Mouse (Mus musculus): ENCODE data around the gene Ndufc2. TPM values are rescaled to one million over a fixed set of nuclear protein-coding genes. Genes with fewer than 3 reads are reported as not detected.

Ndufc2 gene
- polyA plus RNA-seq, 1 experiment from 2014 or later, result 359 TPM

Other genes with a start within 250 kb of the Ndufc2 start
- gene Usp35, start 68.0 kb upstream of the Ndufc2 start, polyA plus RNA-seq (2015; fragmentation: Nextera tagmentation; extraction: Ambion mirVana), result 1.5 and 1.9 TPM in 2 replicates
- 3.8 and 4.2 TPM in 2 replicates for gene Kctd21, start 67.7 kb upstream of the Ndufc2 start, polyA plus RNA-seq (2015; fragmentation: Nextera tagmentation; extraction: Ambion mirVana)
- 49.3 and 51.7 TPM in 2 replicates for gene Alg8, start 28.4 kb upstream of the Ndufc2 start, polyA plus RNA-seq (2015; fragmentation: Nextera tagmentation; extraction: Ambion mirVana)
- 0.72 and 1.0 TPM in 2 replicates for gene Thrsp, start 17.7 kb downstream of the Ndufc2 start, polyA plus RNA-seq (2015; fragmentation: Nextera tagmentation; extraction: Ambion mirVana)
- gene Kctd14, start 51.3 kb downstream of the Ndufc2 start, polyA plus RNA-seq (2015; fragmentation: Nextera tagmentation; extraction: Ambion mirVana), result 2.0 and 2.3 TPM in 2 replicates
- 50.2 and 53.5 TPM in 2 replicates for gene Ints4, start 81.0 kb downstream of the Ndufc2 start, polyA plus RNA-seq (2015; fragmentation: Nextera tagmentation; extraction: Ambion mirVana)
- 45.9 and 51.7 TPM in 2 replicates for gene Aamdc, start 179.5 kb downstream of the Ndufc2 start, polyA plus RNA-seq (2015; fragmentation: Nextera tagmentation; extraction: Ambion mirVana)
- gene Rsf1, start 179.9 kb downstream of the Ndufc2 start, polyA plus RNA-seq (2015; fragmentation: Nextera tagmentation; extraction: Ambion mirVana), result 23.8 and 27.8 TPM in 2 replicates

Data from kidney, embryonic 15.5 days (tissue).